Mouse (Mus musculus): ENCODE results near the gene Ftl1.

Gene Ftl1

DNA sequence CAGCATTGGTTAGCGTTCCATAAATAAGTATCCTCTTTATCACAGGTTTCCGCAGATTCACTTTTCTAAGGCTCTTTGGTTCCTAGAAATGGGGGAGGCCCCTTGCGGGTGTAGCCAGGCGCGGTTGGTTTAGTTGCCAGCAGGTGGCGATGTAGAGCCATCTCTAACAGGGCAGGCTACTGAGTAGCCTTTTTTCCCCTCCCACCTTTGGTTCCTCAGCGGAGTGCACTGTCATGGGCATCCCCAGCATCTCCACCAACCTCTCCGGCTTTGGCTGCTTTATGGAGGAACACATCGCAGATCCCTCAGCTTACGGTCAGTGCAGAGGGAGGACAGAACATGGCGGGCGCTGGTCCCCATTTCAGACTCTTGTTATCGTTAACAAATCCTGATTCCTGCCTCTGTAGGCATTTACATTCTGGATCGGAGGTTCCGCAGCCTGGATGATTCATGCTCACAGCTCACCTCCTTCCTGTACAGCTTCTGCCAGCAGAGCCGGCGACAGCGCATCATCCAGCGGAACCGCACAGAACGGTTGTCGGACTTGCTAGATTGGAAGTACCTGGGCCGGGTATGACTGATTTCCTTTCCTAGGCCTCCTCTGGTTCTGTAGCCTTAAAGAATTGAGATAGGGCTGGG, 8.2 kb downstream of the Ftl1 start:
- DNase-seq (ENCODE audit: low spot score in 2 of 2) = peak in 1 of 2 experiments; percentile 93

DNA sequence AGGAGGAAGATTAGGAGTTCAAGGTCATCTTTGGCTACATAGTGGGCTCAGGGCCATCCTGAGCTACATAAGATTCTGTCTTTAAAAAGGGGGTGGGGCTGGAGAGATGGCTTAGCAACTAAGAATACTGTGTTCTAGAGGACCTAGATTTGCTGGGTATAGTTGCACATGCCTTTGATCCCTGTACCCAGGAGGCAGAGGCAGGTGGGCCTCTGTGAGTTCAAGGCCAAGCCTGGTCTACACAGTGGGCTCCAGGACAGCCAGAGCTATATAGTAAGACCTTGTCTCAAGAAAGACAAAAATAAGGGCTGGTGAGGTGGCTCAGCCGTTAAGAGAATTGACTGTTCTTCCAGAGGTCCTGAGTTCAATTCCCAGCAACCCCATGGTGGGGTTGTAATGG, 9.7 kb downstream of the Ftl1 start:
- DNase-seq (ENCODE audit: low spot score in 2 of 2) = no peak

DNA sequence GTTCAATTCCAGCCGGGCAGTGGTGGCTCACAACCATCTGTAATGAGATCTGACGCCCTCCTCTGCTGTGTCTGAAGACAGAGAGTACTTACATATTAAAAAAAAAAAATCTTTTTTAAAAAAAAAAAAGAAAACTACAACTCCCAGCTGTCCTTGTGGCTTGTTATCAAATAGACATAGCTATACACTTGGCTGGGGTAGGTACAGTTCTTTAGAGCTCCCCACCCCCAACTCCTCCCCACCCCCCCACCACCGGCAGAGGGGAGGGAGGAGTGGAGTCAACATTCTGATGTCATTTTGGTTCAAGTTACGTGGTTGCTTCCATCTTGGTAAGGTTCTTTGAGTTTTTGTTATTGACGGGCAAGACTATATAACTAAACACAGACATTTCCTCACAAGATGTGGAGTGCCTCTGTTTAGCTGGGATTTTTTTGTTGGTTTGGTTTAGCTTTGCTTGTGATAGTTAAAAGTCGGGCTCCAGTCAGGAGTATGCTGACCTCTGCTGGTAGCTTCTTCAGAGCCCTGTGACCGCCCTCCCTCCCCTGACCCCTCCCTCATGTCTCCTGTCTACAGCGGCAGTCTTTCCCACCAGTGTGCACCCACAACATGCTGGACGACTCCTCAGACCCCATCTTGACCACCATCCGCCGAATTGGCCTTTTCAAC, 12.2 kb downstream of the Ftl1 start:
- no peak for DNase-seq (ENCODE audit: low spot score in 2 of 2)

DNA sequence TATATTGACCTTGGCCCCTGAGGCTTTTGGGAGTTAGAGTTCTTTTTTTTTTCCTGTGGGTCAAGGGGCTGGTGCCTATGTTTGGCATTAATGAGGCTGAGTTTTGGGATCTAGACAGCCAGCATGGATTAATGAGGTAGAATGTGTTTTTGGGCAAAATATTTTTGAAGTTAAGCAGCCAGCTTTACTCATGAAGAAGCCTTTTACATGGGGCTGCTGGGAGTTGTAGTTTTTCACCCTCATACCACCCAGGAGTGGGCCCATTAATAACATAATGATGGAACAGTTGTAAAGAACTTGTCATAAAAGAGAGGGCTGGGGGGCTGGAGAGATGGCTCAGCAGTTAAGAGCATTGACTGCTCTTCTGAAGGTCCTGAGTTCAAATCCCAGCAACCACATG, 13.1 kb downstream of the Ftl1 start:
- DNase-seq (ENCODE audit: low spot score in 2 of 2) = no peak

DNA sequence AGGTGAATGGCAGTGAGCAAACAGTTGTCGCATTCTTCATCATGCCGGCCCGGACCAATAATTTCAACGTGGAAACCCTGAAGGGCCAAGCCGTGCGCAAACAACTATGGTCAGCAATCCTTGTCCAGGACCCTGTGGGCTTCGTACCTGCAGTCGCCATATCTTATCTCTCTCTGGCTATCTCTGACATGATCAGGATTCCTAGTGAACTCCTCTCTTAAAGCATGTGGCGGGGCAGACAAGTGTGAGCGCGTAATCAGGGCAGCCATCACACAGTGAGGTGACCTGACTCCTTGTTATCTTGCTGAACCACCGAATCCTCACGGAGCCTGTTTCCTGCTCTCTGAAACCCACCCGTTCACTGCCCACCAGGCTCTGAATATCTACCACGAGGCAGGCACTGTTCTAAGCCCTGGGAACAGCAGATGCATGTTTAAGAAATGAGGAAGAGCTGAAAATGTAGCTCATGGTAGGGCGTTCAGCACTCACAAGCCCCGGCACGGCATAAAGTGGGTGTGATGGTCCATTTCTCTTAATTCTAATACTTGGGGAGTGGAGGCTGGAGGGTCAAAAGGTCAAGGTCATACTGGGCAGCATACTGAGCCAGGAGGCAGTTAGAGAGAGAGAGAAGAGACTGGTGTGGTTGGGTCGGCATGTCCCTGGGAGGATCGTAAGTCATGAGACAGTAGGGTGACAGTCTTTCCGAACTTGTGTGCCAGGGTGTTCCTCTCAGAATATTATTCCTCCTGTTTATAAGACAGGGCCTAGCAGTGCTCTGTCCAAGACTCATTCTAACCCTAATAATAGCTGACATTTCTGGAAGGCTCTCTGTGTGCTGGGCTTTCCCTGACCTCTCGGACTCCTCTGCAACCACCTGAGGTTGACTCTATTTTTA, 15.9 kb downstream of the Ftl1 start:
- no peak for DNase-seq (ENCODE audit: low spot score in 2 of 2)

DNA sequence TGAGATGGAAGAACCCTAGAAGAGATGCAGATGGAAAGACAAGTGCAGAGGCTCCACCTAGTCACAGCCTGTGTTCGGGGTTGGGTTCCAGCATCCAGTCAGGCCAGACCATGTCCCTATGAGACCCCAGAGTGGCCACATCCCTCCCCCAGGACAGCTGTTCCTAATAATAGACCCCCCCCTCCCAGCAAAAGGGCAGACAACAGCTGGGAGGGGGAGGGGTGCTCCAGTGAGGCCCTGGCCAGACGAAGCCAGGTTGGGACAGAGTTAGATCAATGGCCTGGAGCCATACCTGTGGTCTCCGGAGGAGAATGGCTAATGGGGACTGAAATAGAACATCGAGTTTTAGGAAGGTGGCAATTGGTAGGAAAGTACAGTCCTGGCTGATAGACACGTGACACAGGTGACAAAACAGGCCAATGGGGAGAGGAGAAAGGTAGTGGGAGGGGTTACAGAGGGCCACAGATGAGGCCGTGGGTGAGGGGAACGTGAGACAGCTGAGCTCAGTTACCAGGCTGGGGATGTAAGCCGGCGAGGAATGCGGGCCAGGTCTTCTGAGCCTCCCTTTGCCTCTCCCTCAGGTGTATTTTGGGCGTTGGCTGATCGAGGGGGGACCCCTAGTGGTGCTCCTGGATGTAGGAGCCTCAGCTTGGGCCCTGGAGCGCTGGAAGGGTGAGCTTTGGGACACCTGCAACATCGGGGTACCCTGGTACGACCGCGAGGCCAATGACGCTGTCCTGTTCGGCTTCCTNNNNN, 22.0 kb downstream of the Ftl1 start, which contains the start of gene Ruvbl2:
Gene Ruvbl2, minus strand, starts transcription at position 576 of the 756 bp plus-strand sequence.
- no peak for DNase-seq (ENCODE audit: low spot score in 2 of 2)

DNA sequence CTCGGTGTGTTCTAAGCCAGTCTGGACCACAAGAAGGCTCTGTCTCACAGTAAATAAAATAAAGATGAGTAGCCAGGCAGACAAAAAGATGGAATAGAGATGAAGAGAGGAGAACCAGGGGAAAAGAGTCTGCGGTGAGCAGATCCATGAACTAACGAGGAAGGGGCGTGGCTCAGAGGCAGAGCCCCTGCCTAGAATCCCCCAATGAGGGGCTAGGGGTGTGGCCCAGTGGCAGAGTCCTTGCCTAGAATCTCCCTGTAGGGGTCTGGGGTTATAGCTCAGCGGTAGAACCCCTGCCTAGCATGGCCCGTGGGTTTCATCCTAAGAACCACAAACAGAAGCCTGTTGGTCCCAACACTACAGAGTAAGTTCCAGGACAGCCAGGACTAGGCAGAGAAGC, 22.6 kb downstream of the Ftl1 start:
- DNase-seq (ENCODE audit: low spot score in 2 of 2) = no peak

DNA sequence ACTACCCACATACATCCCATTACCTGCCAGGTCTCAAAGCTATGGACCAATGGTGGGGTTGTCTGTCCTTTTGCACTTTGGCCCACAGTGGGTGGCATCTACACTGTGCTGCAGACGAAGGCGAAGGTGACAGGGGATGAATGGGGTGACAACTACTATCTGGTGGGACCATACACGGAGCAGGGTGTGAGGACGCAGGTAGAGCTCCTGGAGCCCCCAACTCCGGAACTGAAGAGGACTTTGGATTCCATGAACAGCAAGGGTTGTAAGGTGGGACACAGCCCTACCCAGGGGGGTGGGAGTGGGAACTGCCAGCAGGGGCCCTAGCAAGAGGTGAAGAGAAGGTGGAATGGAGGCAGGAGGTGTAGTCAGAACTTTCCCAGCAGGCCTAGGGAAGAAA, 23.2 kb downstream of the Ftl1 start:
- DNase-seq (ENCODE audit: low spot score in 2 of 2) = no peak

DNA sequence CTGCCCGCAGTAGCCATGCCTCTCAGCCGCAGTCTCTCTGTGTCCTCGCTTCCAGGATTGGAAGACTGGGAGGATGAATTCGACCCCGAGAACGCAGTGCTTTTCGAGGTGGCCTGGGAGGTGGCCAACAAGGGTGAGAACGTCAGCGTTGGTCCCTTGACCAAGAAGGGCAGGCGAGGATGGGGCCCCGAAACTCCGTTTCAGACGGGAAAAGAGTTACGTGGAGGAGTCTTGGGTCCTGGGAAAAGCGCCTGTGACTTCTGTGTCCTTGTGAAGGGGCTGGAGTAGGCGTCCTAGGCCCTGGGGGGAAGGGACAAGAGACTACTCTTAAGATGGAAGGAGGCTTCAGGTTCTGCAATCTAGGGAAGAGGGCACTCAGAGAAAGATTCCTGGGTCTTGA, 24.6 kb downstream of the Ftl1 start:
- DNase-seq (ENCODE audit: low spot score in 2 of 2) = no peak

DNA sequence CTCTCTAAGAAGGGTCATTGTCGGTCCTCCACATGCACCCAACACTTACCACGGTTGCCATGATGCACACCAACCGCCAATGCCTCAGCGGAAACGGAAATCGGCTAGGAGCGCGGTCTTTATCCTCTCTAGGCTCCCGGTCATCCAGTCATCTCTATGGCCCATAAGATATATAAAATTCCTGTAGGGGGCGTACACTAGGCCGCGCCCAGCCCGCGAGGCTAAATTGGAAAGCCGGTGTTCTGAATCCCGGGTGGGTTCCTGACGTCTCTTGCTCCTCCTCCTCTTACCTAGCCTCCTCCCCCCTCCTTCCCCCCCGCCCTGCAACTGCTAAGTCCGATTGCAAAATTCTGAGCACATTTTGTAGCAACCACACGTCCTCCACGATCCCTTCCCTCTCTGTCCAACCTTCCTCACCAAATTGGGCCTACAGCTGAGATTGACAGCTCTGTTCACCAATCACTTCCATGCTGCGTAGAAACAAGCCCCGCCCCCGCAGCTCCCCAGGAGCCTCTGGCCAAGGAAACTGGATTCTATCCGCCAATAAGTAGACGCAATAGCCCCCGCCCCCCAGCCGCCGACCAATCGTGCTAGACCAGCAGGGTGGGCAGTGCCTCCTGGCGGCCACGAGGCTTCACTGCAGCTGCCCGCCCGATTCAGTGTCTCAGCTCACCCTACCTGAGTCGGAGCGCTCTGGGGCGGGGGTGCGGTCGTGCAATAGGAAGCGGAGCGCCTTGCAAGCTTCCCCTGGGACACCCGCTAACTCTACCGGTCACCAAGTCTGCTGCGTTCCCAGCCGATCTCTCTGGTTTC, 25.3 kb downstream of the Ftl1 start, which contains the start of gene Gys1:
Gene Gys1, plus strand, starts transcription at position 642 of the 813 bp plus-strand sequence.
- peak; percentile 100 for DNase-seq (ENCODE audit: low spot score in 2 of 2)

DNA sequence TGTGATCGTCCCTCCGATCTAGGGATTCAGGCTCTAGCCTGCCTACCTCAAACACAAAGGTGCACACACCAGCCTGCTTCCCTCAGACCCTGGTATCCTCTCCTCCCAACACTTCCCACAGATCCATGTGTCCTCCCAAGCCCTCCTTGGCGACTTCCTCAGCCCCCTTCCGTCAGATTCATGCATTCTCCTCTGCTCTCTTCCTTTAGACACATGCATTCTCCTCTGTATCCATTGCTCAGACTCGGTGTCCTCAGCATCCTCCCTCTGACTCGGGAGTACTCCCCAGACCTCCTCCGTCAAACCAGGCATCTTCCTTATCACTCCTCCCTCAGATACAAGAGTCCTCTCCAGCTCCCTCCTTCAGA, 25.9 kb downstream of the Ftl1 start:
- no peak for DNase-seq (ENCODE audit: low spot score in 2 of 2)

DNA sequence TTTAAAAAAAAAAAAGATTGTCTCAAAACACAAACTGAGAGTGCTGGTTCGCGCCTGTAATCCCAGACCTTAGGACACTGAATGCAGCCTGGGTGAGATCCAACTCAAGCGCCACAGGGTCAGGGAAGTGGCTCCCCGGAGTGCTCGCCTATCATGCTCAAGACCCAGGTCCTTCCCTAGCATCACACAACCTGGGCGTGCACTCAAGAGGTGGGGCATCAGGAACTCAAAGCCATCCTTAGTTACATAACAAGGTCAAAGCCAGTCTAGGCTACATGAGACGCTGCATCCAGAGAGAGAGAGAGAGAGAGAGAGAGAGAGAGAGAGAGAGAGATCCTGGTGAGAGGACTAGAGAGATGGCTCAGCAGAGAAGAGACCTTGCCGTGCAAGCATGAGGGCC, 33.1 kb downstream of the Ftl1 start:
- DNase-seq (ENCODE audit: low spot score in 2 of 2) = no peak

DNA sequence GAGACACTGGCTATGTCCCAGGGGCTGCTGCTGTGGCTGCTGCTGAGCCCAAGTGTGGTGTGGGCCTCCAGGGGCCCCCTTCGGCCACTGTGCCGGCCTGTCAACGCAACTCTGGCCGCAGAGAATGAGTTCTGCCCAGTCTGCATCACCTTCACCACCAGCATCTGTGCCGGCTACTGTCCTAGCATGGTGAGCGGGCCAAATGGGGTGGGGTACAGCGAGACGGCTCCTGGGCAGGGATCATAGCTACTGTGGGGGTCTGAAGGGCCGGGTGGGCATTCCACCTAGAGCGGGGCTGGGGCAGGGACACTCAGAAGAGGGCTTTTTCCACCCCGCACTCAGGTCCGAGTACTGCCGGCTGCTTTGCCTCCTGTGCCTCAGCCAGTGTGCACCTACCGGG, 38.5 kb downstream of the Ftl1 start:
- no peak for DNase-seq (ENCODE audit: low spot score in 2 of 2)

DNA sequence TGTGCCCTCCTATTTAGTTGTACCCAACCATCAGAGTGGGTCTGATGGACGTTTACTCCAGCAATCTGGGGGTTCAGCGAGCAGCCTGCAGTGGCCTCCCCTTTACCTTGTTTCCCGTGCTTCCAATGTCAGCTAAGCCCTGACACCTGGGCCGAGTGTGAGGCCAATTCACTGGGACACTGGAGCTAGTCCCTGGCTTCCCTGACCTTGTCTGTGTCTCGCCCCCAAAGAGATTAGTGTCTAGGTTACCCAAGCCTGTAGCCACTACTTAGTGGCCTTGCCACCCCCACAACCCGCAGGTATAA, 39.1 kb downstream of the Ftl1 start, which contains the start of gene Lhb:
Gene Lhb, plus strand, starts transcription at position 206 of the 305 bp plus-strand sequence.
- DNase-seq (ENCODE audit: low spot score in 2 of 2) = no peak

DNA sequence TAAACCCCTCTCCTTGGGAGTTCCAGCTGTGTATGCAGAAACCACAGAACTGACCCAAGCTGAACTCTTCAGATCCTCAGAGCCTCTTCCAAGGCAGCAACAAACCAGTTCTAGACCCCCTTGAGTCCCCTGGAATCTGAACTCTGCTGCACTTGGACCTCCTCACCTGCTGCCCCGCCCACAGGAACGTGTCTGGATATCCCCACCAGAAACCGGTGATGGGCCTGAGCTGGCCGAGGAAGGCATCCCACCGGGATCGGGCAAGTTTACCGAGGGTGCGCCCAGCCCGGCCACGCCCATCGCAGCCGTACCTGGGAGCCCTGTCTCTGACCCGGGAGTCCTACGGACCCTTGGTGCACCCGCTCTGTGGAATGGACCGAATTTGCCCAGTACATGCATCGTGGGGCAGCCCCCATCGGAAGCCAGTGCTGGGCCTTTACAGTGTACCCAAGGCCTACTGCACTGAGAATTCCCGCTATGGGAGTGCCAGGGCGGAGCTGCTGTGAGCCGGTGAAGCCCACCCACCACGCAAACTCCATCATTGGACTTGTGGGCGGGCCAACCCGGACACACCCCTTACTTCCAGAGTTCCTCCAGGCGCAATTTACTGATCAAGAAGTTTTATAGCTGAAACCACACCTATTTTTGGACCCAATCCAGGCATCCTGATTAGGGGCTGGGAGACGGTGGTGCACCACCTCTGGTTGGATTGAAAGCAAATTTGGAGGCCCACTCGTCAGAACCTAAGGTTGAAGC, 39.6 kb downstream of the Ftl1 start:
- DNase-seq (ENCODE audit: low spot score in 2 of 2) = no peak

DNA sequence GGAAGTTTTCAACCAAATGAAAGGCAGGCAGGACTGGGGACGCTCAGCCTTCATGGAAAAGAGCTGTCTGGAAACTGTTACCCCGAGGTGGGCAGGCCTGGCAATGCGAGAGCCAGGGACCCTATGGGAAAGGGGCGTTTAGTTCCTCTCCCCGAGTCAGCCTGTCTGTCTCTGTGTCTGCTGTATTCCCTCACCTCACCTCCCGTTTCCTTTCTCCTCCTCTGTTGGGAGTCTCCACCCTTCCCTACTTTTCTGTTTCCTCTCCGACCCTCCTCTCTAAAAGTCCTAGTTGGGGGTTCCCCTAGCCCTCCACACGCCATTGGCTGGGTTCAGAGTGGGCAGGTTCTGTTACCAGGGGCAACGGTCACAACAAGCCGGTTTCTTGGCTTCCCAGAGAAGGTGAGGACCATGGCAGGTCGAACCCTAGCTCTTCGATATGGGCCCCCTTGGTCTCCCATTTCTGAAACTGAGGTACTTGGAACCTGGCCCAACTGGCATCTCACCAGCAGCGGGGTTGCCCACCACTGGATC, 41.7 kb downstream of the Ftl1 start:
- DNase-seq (ENCODE audit: low spot score in 2 of 2) = no peak

DNA sequence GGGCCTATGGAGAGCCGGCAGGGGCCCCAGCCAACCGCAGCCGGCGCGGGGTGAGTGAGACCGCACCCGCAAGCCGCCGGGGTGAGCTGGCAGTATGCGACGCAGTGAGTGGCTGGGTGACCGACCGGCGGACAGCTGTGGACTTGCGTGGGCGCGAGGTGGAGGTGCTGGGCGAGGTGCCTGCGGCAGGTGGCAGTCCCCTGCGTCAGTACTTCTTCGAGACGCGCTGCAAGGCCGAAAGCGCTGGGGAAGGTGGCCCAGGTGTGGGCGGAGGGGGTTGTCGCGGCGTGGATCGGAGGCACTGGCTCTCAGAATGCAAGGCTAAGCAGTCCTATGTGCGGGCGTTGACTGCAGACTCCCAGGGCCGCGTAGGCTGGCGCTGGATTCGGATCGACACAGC, 44.0 kb downstream of the Ftl1 start:
- peak in 1 of 2 experiments; percentile 38 for DNase-seq (ENCODE audit: low spot score in 2 of 2)

DNA sequence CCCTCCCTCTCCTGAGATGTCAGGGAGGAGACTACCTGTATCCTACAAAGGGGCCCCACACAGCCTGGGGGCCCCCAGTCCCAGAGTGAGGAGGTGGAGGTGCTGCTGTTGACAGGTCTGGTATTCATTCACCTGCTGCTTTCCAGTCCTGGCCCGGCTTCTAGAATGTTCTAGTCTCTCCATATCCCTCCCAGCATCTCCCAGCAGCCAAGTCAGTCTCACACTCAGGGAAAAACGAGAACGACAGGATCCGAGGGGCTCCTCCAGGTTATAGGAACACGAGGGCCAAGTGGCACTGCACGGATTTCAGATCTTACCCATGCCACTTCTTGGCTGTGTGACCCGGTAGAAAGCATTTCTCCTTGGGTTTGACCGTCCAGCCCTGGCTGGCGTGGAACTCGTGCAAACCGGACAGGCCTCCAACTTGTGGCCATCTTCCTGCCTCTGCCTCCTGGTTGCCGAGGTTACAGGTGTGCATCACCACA, 44.9 kb downstream of the Ftl1 start:
- no peak for DNase-seq (ENCODE audit: low spot score in 2 of 2)

DNA sequence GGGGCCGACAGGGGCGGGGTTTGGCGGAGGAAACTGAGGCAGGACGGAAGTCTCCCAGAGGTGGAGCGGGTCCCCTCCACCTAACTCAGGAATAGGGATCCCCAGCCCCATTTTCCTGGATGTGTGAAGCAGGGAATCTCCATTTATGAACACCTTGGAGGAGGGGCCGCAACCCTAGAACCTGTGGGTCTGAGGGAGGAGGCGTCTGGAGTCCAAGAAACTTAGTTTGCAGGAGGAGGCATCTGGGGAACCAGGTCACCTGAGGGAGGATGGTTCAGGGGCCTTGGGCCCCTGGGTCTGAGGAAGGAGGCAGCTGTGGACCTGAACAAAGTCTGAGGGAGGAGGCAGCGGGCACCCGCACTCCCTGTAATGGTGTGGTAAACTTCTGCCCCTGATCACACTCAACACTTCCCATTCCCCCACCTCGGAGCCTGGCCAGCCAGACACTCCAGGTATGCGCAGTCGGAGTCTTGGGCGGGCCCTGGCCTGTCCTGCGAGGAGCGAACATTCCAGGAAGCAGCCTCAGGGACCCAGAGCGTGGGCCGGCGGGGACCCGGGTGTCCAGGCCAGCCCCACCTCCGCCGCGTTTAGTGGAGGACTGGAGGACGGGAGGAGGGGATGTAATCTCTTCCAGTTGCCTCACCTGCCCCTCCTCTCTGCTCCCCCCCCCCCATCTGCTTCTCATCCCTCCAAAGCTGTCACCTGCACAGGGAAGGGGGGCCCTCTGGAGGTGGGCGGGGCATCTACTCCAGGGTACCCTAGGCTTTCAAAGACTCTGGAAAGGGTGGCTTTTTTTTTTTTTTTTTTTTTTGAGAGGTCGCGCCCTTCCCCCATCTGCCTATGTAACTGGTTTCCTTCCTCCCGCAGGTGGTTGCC, 45.6 kb downstream of the Ftl1 start:
- no peak for DNase-seq (ENCODE audit: low spot score in 2 of 2)

All from left cerebral cortex, adult 9 months (tissue).